Mouse (Mus musculus) intestine, postnatal 0 days (tissue): ENCODE measurements around the gene B4galnt3. TPM values are rescaled to one million over a fixed set of nuclear protein-coding genes. Genes with fewer than 3 reads are reported as not detected.

Source experiments
- ATAC-seq: fragments of 200-750 bp; cut with Nextera tagmentation; 2 replicates; pipeline ENCODE4 v1.8.0; 2017; ENCODE audit warnings: mild to moderate bottlenecking, moderate TSS enrichment, moderate library complexity
- H3K27ac ChIP-seq: fragments of 300-500 bp; sonication (generic); 2 replicates; pipeline ENCODE4 v1.5.1; 2014; ENCODE audit warnings: mild to moderate bottlenecking, low read depth, low read length, moderate library complexity
- H3K27me3 ChIP-seq: fragments of 300-500 bp; sonication (generic); replicated peaks from 2 replicates; pipeline ENCODE4 v1.6.1; 2014; ENCODE audit warnings: low read length, mixed read lengths; ENCODE audit not compliant: control insufficient read depth, insufficient read depth
- H3K36me3 ChIP-seq: fragments of 300-500 bp; sonication (generic); 2 replicates; pipeline ENCODE4 v1.6.1; 2014; ENCODE audit warnings: mild to moderate bottlenecking, moderate library complexity; ENCODE audit not compliant: control insufficient read depth, insufficient read depth
- H3K4me1 ChIP-seq: fragments of 300-500 bp; sonication (generic); replicated peaks from 2 replicates; pipeline ENCODE4 v1.6.1; 2014; ENCODE audit warnings: antibody characterized with exemption, low read length, mixed read lengths; ENCODE audit not compliant: control insufficient read depth, insufficient read depth
- H3K4me2 ChIP-seq: fragments of 300-500 bp; sonication (generic); replicated peaks from 2 replicates; pipeline ENCODE4 v1.6.1; 2014; ENCODE audit warnings: low read depth, mild to moderate bottlenecking, moderate library complexity
- H3K4me3 ChIP-seq: fragments of 300-500 bp; sonication (generic); 2 replicates; pipeline ENCODE4 v1.5.1; 2014; ENCODE audit warnings: low read depth, low read length
- H3K9ac ChIP-seq: fragments of 300-500 bp; sonication (generic); 2 replicates; pipeline ENCODE4 v1.6.1; 2014; ENCODE audit warnings: mild to moderate bottlenecking, low read depth, low read length
- H3K9me3 ChIP-seq: fragments of 300-500 bp; sonication (generic); 2 replicates; pipeline ENCODE4 v1.6.1; 2016; ENCODE audit warnings: mixed run types; ENCODE audit not compliant: control insufficient read depth
- CTCF ChIP-seq: sonication (generic); IDR thresholded peaks from 2 replicates; pipeline ENCODE4 v1.5.1; 2016; ENCODE audit warnings: low read depth, mild to moderate bottlenecking, control low read depth, antibody characterized with exemption, moderate library complexity
- WGBS: fragments of 180-500 bp; shearing (Covaris S2); extraction: QIAGEN DNeasy Blood & Tissue Kit; methylation state at CpG from one replicate; pipeline ENCODE4 v1.1.7; 2014; 5-methylcytosine and 5-hydroxymethylcytosine counted together
- polyA plus RNA-seq: library from polyadenylated mRNA; unstranded; fragments of >200 nt; fragmentation: Nextera tagmentation; extraction: Ambion mirVana; gene quantifications from 2 replicates; pipeline ENCODE4 v1.2.1, GENCODE M21; 2015

The B4galnt3 gene
- polyA plus RNA-seq, 1 experiment from 2014 or later = 0.95 TPM

DNA sequence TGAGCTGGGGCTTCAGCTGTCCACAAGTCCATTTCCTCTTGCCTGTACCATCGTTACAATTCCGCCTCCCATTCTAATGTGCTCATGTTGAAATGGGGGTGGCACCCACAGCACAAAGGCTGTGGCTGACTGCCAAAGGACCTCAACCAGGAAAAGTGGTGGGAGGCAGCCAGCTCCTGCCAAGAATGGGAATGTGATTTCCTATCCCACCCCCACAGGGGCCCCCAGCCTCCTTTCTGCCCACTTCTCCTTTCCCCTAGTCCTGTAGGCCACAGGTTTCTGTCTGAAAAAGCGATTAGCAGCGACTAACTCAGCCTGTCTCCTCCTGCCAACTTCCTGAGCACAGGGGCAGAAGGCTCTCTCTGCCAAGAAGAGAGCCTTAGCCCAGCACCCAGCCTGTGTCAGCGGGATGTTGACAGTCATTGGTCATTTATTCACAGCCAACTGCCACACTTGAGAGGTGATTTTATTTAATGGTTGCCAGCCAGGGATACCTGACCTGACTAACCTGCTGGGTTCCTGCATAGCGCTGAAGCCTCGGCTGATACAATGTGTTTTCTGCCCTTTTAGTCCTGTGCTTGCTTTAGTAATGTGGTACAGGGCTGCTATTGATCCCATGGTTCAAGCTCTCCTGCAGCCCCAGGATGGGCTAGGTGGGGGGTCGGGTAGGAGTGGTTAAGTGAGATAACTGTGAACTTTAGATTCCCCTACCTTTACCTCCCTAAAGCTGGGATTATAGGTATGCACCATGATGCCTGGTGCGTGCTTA is 135.0 kb downstream of the B4galnt3 start:
- no peak for TF ChIP-seq CTCF
- H3K4me3 ChIP-seq = no peak overlapping the region
- H3K9ac ChIP-seq = no peak overlapping the region
- no peaks in the 10 kb centered on the region for H3K36me3 ChIP-seq
- no peaks in the 10 kb centered on the region for H3K9me3 ChIP-seq
- no peaks in the 10 kb centered on the region for H3K4me1 ChIP-seq
- 46% methylated on average over 9 of the region's 9 CpGs for WGBS
- no peak for ATAC-seq
- no peaks in the 10 kb centered on the region for H3K27me3 ChIP-seq
- no peak overlapping the region for H3K27ac ChIP-seq
- no peak overlapping the region for H3K4me2 ChIP-seq

DNA sequence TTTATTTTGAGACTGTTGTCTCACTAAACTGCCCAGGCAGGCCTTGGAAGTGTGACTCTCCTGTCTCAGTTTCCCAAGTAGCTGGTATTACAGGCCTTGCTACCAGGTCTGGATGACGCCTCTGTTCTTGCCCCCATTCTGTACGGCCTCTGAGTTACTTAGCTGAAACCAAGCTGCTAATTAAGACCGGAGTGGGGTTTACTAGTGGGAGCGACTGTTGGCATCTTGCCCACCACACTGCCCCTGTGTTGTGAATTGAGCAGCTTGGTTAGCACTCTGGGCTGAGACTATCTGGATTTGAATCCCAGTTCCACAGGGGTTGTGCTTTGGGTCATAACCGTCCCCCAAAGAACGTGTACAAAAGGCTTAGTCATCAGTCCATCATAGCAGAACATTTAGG is 136.9 kb downstream of the B4galnt3 start:
- H3K27me3 ChIP-seq = no peaks in the 10 kb centered on the region

DNA sequence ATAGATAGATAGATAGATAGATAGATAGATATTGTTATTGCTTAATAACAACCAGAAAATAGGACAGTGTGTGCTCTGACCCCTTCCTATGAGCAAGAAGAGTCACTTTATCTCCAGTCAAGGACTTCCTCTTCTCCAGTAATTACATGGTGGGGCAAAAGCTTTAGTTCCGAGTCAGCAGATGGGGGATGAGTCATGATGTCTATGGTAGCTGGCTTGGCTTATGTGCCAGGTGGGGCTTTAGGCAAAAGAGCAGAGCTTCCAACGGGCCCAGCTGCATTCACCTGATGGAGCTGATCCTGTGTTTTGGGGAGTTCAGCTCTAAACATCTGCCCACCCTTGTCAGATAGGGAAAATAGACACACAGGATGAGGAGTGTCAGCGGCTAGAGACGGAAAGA is 138.8 kb downstream of the B4galnt3 start:
- ATAC-seq = no peak
- Histone ChIP-seq H3K4me2 (no peak overlapping the region), H3K9ac (no peak overlapping the region), H3K36me3 (no peaks in the 10 kb centered on the region), H3K27me3 (no peaks in the 10 kb centered on the region), H3K27ac (no peak overlapping the region), H3K4me3 (no peak overlapping the region), H3K9me3 (no peaks in the 10 kb centered on the region), H3K4me1 (no peaks in the 10 kb centered on the region)
- TF ChIP-seq CTCF = no peak
- WGBS = 74% methylated on average over 4 of the region's 4 CpGs

More for the DNA sequence above, 136.9 kb downstream of the B4galnt3 start:
- H3K27ac ChIP-seq = no peak overlapping the region
- no peaks in the 10 kb centered on the region for H3K4me1 ChIP-seq
- ATAC-seq = no peak
- no peak overlapping the region for H3K4me3 ChIP-seq
- H3K9me3 ChIP-seq = no peaks in the 10 kb centered on the region
- 66% methylated on average over 6 of the region's 6 CpGs for WGBS
- H3K9ac ChIP-seq = no peak overlapping the region
- H3K36me3 ChIP-seq = no peaks in the 10 kb centered on the region
- no peak for TF ChIP-seq CTCF
- H3K4me2 ChIP-seq = no peak overlapping the region

DNA sequence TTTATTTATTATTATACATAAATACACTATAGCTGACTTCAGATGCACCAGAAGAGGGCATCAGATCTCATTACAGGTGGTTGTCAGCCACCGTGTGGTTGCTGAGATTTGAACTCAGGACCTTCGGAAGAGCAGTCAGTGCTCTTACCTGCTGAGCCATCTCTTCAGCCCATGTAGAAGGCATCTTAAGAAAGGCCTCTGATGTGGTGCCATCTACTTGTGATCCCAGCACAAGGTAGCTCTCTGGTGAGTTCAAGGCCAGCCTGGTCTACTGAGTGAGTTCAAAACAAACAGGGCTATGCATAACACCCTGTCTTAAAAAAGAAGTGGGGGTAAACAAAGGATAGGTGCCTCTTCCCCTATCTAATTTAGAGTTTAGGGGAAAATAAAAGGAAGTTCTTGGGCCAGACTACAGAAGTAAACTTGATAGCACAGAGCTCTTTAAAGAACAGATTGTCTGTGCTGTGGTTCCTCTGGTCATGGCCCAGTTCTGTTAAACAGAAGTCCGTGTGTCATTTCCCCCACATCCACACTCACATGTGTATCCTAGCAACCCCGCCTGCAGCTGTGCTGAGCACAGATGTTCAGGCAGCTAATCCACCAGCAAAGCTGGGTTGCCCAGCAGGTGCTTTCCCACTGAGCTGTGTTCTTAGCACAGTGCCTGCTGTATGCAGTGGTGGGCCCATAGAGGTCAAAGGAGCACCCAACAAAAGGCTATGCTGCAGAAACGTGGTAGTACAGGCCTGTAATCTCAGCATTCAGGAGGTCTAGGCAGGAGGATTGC is 139.6 kb downstream of the B4galnt3 start:
- no peak overlapping the region for H3K27ac ChIP-seq
- no peaks in the 10 kb centered on the region for H3K36me3 ChIP-seq
- no peaks in the 10 kb centered on the region for H3K27me3 ChIP-seq
- ATAC-seq = no peak
- no peak overlapping the region for H3K9ac ChIP-seq
- H3K9me3 ChIP-seq = no peaks in the 10 kb centered on the region
- no peak overlapping the region for H3K4me2 ChIP-seq
- no peak for TF ChIP-seq CTCF
- no peaks in the 10 kb centered on the region for H3K4me1 ChIP-seq
- 62% methylated on average over 5 of the region's 5 CpGs for WGBS
- no peak overlapping the region for H3K4me3 ChIP-seq

Other genes with a start within 250 kb of the B4galnt3 start
- not detected in 2 replicates for gene Ninj2, start 201.2 kb downstream of the B4galnt3 start, polyA plus RNA-seq
- gene D330020A13Rik, start 195 bp downstream of the B4galnt3 start, polyA plus RNA-seq = 0.18 and 0.34 TPM in 2 replicates
- gene Kdm5a, start 69.6 kb upstream of the B4galnt3 start, polyA plus RNA-seq = 20.2 and 23.2 TPM in 2 replicates
- 7.2 and 9.9 TPM in 2 replicates for gene Ccdc77, start 69.8 kb upstream of the B4galnt3 start, polyA plus RNA-seq
- gene Il17ra, start 168.7 kb upstream of the B4galnt3 start, polyA plus RNA-seq = 4.1 and 4.8 TPM in 2 replicates
- gene Tmem121b, start 199.2 kb upstream of the B4galnt3 start, polyA plus RNA-seq = 0.03 and 0.05 TPM in 2 replicates
- 5.9 and 6.1 TPM in 2 replicates for gene Hdhd5, start 236.8 kb upstream of the B4galnt3 start, polyA plus RNA-seq